Mouse (Mus musculus): ENCODE measurements around the gene 2610044O15Rik8.
A peak's percentile ranks its signal among the peaks of the same experiment; 100 is the strongest.

The 2610044O15Rik8 gene

DNA sequence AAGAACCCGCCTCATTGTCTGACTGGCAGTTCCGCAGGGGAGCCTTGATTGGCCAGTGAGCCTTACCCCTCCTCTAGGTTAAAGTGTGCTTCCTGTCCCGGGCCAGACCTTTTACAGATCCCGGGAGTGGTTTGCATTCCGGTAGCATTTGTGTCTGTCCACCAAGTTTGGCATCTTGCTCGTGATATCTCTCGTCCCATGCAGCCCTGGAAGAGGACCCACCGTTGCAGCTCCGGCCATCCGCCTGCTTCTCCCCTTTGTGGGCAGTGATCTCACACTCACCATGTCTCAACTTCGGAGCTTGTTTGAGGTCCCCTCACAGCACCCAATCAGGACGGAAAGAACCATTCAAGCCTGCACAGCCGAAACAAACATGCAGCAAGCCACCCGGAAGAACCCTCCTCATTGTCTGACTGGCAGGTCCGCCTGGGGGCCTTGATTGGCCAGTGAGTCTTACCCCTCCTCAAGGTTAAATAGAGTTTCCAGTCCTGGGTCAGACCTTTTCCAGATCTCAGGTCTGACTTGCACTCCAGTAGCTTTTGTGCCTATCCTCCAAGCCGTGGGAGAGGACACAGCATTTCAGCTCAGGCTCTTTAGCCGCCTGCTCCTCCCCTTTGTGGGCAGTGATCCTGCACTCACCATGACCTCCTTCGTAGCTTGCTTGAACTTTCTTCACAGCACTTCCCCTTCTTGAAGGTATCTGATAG, at the start of gene 2610044O15Rik8:
Gene 2610044O15Rik8 (minus strand): TSS at position 380 of the 707 bp plus-strand sequence.
- peak; percentile 80 to 82 for DNase-seq

DNA sequence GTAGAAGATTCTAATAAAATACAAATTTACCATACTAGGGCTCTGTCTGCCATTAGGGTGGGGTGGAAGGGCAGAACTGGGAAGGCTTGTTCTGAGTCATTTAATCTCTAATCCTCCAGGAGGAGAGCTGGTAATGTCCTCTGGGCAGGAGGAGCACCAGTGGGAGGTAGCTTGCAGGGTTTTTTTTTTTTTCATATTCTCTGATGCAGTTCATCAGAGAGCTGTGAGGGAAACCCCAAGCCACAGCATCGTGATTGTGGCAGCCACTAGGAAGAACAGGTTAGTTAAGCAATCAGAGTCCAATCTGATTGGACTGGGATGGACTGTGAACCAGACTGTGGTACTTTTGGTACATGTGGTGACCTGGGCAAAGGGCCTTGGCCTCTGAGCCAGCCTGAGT, 31.7 kb upstream of the 2610044O15Rik8 start:
- DNase-seq, result no peak

DNA sequence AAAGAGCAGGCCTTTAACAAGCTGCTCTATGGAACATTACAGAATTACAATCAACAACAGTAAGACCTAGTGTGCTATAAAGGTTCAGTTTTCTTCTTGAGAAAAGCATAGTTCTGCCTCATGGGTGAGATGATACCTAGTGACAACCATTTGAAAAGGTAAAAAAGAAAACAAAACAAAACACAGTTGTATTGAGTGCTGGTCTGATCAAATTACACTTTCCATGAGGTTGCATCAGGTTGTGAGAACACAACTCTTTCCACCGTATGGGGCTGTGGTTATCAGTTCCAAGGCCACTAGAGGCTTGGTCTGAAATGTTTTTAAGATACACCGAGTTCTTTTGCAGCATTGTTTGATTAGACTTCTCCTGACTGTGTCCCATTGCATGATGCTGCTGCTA, 30.1 kb upstream of the 2610044O15Rik8 start:
- no peak for DNase-seq

GRCm38 (mm10) chr8:129263211-129263927, 29.2 kb upstream of the 2610044O15Rik8 start:
- peak; percentile 79 to 82 for DNase-seq

DNA sequence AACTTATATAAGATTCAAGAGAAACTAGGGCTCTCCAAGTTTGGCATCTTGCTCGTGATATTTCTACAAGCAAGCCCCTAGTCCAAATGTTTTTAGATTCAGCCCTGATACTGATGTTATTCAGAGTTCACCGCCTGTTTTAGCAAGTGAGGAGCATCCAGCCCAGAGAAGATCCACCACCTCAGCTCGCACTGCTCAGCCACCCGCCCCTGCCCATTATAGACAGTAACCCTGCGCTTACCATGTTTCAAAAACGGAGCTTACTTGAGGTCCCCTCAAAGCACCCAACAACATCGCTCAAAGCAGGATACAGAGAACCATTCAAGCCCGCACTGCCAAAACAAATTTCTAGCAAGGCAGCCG, 561 bp downstream of the 2610044O15Rik8 start:
- DNase-seq, result no peak

Data from B cell, adult 2 months (primary cell).